Mouse (Mus musculus): ENCODE results near the gene Rere.

DNA sequence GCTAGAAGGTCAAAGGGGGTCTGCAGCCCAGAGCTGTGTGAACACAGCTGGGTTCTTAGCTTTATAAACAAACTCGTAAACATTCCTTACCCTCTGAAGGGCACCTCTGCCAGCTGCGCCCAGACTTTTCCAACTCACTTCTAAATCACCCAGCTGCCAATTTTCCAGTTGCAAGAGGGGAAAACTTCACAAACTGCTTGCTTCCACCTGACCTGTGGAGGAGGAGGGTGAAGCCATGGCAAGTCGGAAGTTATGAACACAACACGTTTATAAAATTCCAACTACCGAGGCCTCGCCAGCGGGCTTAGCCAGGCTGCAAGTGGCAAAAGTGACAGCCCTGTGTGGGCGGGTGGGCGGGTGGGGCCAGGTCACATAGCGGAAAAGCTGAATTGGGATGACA lies 384.4 kb downstream of the Rere start:
- TF ChIP-seq CTCF (IDR thresholded peaks at IDR 0.05) = no peak
- TF ChIP-seq EP300 (IDR thresholded peaks at IDR 0.05) = no peak

All from lung, postnatal 0 days (tissue).